Mouse (Mus musculus): ENCODE data around the gene Prss57. TPM values are rescaled to one million over a fixed set of nuclear protein-coding genes. Genes with fewer than 3 reads are reported as not detected.

Gene Prss57
- polyA plus RNA-seq, 1 experiment: 0.03 TPM

DNA sequence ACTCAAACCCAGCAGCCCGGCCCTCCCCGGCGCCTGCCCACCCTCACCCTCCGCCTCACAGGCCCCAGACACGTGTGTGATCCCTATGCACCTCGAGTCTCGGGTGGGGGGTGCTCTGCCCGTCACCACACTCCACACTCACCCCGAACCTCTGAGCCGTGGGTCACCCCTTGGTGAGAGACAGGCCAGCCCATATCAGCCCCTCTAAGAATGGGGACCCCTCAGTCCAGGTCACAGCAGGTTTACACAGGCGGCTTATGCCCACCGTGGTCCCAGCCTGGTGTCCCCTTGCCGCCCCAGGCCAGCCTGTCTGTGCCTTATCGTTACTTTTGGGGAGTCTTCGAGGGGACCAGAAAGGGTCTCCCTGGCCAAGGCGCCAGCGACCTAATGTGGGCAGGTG is 28.8 kb upstream of the Prss57 start:
- WGBS: 91% methylated on average over 17 of the region's 17 CpGs
- Histone ChIP-seq H3K4me1 (ENCODE audit: control insufficient read depth, insufficient read depth, low read length) (peaks cover 44% of the 10 kb centered on the region), H3K27me3 (replicated peaks; ENCODE audit: control insufficient read depth, insufficient read depth, low read length) (no peaks in the 10 kb centered on the region), H3K36me3 (ENCODE audit: control insufficient read depth, insufficient read depth, low read length) (no peaks in the 10 kb centered on the region; the same call in 1 of the 2 replicates), H3K4me3 (ENCODE audit: insufficient read depth, low read depth, low read length) (no peak overlapping the region), H3K27ac (ENCODE audit: insufficient read depth, low read depth, low read length) (no peak overlapping the region)
- no peak for DNase-seq
- no peak for TF ChIP-seq CTCF (conservative IDR thresholded peaks at IDR 0.05; ENCODE audit: insufficient read depth, insufficient read length, low read depth, low read length)
- TF ChIP-seq POLR2A (IDR thresholded peaks at IDR 0.05; ENCODE audit: low read depth, low read length): no peak

DNA sequence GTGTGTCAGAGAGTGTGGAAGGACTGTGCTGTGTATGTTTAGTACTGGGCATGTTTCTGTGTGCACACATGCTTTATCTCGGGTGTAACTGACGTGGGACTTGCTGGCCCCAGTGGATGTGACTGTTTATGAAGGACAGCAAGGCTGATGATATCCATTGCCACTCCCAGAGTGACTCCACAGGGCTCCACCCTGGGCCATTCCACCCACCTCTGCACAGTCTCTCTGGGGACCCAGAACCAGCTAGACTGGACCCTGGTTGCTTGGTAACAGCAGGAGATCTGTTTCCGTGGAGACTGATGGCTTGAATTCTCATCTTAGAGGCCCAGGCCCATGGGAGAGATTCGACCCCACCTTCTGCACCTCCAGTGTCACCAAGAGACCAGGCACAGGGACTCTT is 27.5 kb upstream of the Prss57 start:
- no peak overlapping the region for H3K4me3 ChIP-seq (ENCODE audit: insufficient read depth, low read depth, low read length)
- no peak overlapping the region for H3K27ac ChIP-seq (ENCODE audit: insufficient read depth, low read depth, low read length)
- peaks cover 44% of the 10 kb centered on the region for H3K4me1 ChIP-seq (ENCODE audit: control insufficient read depth, insufficient read depth, low read length)
- TF ChIP-seq POLR2A (IDR thresholded peaks at IDR 0.05; ENCODE audit: low read depth, low read length) (no peak), CTCF (conservative IDR thresholded peaks at IDR 0.05; ENCODE audit: insufficient read depth, insufficient read length, low read depth, low read length) (no peak)
- H3K27me3 ChIP-seq (replicated peaks; ENCODE audit: control insufficient read depth, insufficient read depth, low read length): no peaks in the 10 kb centered on the region
- no peaks in the 10 kb centered on the region; the same call in 1 of the 2 replicates for H3K36me3 ChIP-seq (ENCODE audit: control insufficient read depth, insufficient read depth, low read length)
- no peak for DNase-seq
- 64% methylated on average over 4 of the region's 4 CpGs for WGBS

DNA sequence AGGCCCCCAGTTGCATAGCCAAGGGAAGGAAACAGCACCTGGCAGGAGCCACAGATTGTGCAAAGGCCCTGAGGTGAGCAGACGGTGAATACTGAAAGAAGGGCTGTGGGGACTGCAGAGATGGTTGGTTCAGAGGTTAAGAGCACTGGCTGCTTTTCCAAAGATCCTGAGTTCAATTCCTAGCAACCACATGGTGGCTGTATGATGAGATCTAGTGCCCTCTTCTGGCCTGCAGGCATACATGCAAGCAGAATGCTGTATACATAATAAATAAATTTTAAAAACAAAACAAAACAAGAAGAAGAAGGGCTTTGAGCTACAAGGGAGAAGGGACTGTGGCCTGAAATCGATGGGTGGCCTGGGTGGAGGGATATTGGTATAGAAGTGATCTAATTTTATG is 26.4 kb upstream of the Prss57 start:
- TF ChIP-seq CTCF (conservative IDR thresholded peaks at IDR 0.05; ENCODE audit: insufficient read depth, insufficient read length, low read depth, low read length) (peak; percentile 27), POLR2A (IDR thresholded peaks at IDR 0.05; ENCODE audit: low read depth, low read length) (no peak)
- DNase-seq: no peak
- no peak overlapping the region for H3K27ac ChIP-seq (ENCODE audit: insufficient read depth, low read depth, low read length)
- H3K36me3 ChIP-seq (ENCODE audit: control insufficient read depth, insufficient read depth, low read length): no peaks in the 10 kb centered on the region; the same call in 1 of the 2 replicates
- H3K4me3 ChIP-seq (ENCODE audit: insufficient read depth, low read depth, low read length): no peak overlapping the region
- H3K4me1 ChIP-seq (ENCODE audit: control insufficient read depth, insufficient read depth, low read length): peaks cover 41% of the 10 kb centered on the region
- H3K27me3 ChIP-seq (replicated peaks; ENCODE audit: control insufficient read depth, insufficient read depth, low read length): no peaks in the 10 kb centered on the region
- 46% methylated on average over 2 of the region's 2 CpGs for WGBS

DNA sequence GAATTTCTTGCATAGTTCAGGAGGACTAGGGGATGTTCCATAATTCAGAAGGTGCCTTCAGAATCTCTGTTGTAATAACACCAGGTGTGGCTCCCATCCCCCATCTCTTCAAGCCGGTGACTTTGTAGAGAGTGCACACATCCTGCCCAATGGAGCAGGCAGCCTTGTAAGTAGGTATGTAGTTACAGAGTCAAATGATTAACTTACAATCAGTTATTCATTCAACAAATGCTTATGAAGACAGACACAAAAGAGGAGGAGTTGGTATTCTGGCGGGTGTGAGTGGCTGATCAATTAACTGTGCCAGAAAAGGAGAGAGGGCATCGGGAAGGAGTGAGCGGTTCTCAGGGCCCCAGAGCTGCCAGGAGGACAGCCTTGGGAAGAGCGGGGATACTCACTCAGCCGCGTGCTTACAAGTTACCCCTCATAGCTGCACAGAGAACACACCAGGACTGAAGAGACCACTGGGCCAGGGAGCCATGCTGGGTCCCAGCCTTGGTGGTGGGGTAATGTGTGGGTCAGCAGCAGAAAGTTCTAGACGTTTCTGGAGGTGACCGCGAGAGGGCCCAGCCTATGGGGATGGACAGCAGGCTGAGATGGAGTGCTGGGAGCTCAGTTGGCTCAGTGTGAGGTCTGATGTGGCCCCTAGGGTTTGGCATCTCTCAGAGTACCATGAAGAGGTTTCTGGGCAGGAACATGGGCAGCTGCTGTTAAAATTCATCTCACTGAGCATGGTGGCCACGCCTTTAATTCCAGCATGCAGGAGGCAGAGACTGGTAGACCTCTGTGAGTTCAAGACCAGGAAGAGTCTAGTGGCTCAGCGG is 25.1 kb upstream of the Prss57 start:
- WGBS: 37% methylated on average over 12 of the region's 12 CpGs
- H3K27ac ChIP-seq (ENCODE audit: insufficient read depth, low read depth, low read length): peak overlapping the region; percentile 85
- peak; percentile 23 for TF ChIP-seq POLR2A (IDR thresholded peaks at IDR 0.05; ENCODE audit: low read depth, low read length)
- no peak for TF ChIP-seq CTCF (conservative IDR thresholded peaks at IDR 0.05; ENCODE audit: insufficient read depth, insufficient read length, low read depth, low read length)

DNA sequence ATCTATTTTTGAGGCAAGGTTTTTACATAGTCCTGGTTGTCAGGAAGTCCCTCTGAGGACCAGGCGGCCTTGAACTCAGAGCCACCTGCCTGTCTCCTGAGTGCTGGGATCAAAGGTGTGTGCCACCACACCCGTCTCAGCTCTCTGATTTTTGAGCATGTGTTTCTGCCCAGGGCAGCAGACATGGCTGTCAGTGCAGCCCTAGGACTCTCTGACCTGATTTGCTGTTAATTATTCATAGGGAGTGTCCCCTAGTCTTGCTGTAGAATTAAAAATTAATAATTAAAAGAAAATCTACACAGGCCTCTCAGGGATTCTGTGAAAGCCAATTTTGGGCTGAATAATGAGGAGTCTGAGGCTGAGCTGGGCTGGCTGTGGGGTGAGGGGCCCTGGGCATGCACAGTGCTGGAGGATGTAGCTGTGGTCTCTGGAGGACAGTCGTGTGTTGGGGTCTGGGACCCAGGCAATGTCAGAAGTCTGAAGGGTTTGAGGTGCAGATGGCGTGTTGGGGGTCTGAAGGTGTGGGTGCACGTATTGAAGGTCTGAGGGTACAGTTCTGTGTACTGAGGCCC is 23.6 kb upstream of the Prss57 start:
- WGBS: 35% methylated on average over 5 of the region's 5 CpGs
- peak; percentile 91 for DNase-seq

More for the DNA sequence above, 25.1 kb upstream of the Prss57 start:
- Histone ChIP-seq H3K27me3 (replicated peaks; ENCODE audit: control insufficient read depth, insufficient read depth, low read length) (no peaks in the 10 kb centered on the region), H3K4me3 (ENCODE audit: insufficient read depth, low read depth, low read length) (no peak overlapping the region), H3K36me3 (ENCODE audit: control insufficient read depth, insufficient read depth, low read length) (no peaks in the 10 kb centered on the region; the same call in 1 of the 2 replicates), H3K4me1 (ENCODE audit: control insufficient read depth, insufficient read depth, low read length) (peaks cover 32% of the 10 kb centered on the region)
- DNase-seq: peak; percentile 92

DNA sequence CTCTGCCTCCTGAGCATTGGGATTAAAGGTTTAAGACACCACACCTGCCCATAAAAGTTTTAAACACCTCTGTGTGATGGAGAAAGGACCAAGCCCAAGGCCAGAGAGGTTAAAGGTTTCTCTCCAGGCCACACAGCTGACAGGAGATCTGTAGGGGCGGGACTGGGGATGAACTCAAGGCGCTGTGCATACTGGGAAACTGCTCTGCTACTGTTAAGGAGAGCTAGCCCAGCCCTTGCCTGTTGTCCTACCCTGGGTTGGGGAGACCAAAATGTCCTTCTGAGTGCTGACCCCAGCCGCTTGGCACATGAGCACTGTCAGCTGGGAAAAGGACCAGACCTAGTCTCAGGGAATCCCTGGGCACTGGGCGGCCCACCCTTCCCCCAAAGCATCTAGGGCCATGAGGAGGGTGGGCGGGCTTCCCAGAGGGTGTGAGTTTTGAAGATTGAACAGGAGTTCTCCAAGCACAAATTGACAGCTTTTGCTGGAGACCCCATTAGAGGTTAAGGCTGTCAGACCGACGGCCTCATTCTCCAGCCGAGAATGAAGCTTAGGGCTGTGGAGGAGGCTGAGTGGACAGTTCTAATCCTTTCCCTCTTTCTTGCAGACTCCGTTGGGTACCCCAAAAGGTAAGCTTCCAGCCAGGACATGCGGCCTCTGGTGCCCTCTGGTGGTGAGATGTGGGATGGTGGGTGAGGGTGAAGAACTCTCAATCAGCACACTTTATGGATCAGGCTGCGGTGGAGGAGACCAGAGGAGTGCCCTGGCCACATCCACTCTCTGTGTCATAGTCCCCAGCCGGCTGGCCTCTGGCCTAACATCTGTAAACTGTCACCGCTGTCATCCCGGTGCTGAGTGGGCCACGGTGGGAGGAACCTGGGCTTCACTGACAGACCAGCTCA is 21.2 kb upstream of the Prss57 start:
- peaks cover 28% of the 10 kb centered on the region for H3K4me1 ChIP-seq (ENCODE audit: control insufficient read depth, insufficient read depth, low read length)
- DNase-seq: peak; percentile 90
- no peaks in the 10 kb centered on the region for H3K27me3 ChIP-seq (replicated peaks; ENCODE audit: control insufficient read depth, insufficient read depth, low read length)
- no peak overlapping the region for H3K4me3 ChIP-seq (ENCODE audit: insufficient read depth, low read depth, low read length)
- H3K36me3 ChIP-seq (ENCODE audit: control insufficient read depth, insufficient read depth, low read length): no peaks in the 10 kb centered on the region; the same call in 1 of the 2 replicates
- 26% methylated on average over 15 of the region's 15 CpGs for WGBS
- no peak overlapping the region for H3K27ac ChIP-seq (ENCODE audit: insufficient read depth, low read depth, low read length)
- TF ChIP-seq POLR2A (IDR thresholded peaks at IDR 0.05; ENCODE audit: low read depth, low read length) (no peak), CTCF (conservative IDR thresholded peaks at IDR 0.05; ENCODE audit: insufficient read depth, insufficient read length, low read depth, low read length) (peak; percentile 96)

More for the DNA sequence above, 23.6 kb upstream of the Prss57 start:
- H3K36me3 ChIP-seq (ENCODE audit: control insufficient read depth, insufficient read depth, low read length): no peaks in the 10 kb centered on the region; the same call in 1 of the 2 replicates
- peak overlapping the region; percentile 92 for H3K27ac ChIP-seq (ENCODE audit: insufficient read depth, low read depth, low read length)
- H3K4me1 ChIP-seq (ENCODE audit: control insufficient read depth, insufficient read depth, low read length): peaks cover 28% of the 10 kb centered on the region
- no peaks in the 10 kb centered on the region for H3K27me3 ChIP-seq (replicated peaks; ENCODE audit: control insufficient read depth, insufficient read depth, low read length)
- H3K4me3 ChIP-seq (ENCODE audit: insufficient read depth, low read depth, low read length): no peak overlapping the region
- TF ChIP-seq CTCF (conservative IDR thresholded peaks at IDR 0.05; ENCODE audit: insufficient read depth, insufficient read length, low read depth, low read length): no peak
- TF ChIP-seq POLR2A (IDR thresholded peaks at IDR 0.05; ENCODE audit: low read depth, low read length): no peak
